Mouse (Mus musculus) intestine, embryonic 14.5 days (tissue): ENCODE measurements at regions not wholly inside any gene's neighbourhood (a gene's known extent, or its start where the extent isn't known, plus 50 kb on each side); places are given as distances from the start of the nearest gene placed in this dataset.
A peak's percentile ranks its signal among the peaks of the same experiment; 100 is the strongest.

Experiments
- ATAC-seq: fragments of 200-750 bp; cut with Nextera tagmentation; replicated peaks from 2 replicates; pipeline ENCODE4 v1.8.0; 2017; ENCODE audit warnings: low read depth, moderate number of reproducible peaks, moderate TSS enrichment, moderate library complexity; ENCODE audit not compliant: low FRiP score, low TSS enrichment
- DNase-seq: peaks from one replicate; pipeline ENCODE4 v3.0.0-alpha.2; 2018; ENCODE audit warnings: low spot score
- H3K27ac ChIP-seq: fragments of 300-500 bp; sonication (generic); 2 replicates; pipeline ENCODE4 v1.5.1; 2014; ENCODE audit warnings: low read depth, mild to moderate bottlenecking, control low read depth
- H3K27me3 ChIP-seq: fragments of 300-500 bp; sonication (generic); replicated peaks from 2 replicates; pipeline ENCODE4 v1.6.1; 2014; ENCODE audit warnings: low read length, control low read depth; ENCODE audit not compliant: control insufficient read depth, insufficient read depth
- H3K36me3 ChIP-seq: fragments of 300-500 bp; sonication (generic); 2 replicates; pipeline ENCODE4 v1.6.1; 2014; ENCODE audit warnings: low read length, control low read depth; ENCODE audit not compliant: control insufficient read depth, insufficient read depth
- H3K4me1 ChIP-seq: fragments of 300-500 bp; sonication (generic); replicated peaks from 2 replicates; pipeline ENCODE4 v1.6.1; 2014; ENCODE audit warnings: low read length, control low read depth, mixed read lengths; ENCODE audit not compliant: control insufficient read depth, insufficient read depth
- H3K4me2 ChIP-seq: fragments of 300-500 bp; sonication (generic); 2 replicates; pipeline ENCODE4 v1.6.1; 2014; ENCODE audit warnings: low read length
- H3K4me3 ChIP-seq: fragments of 300-500 bp; sonication (generic); 2 replicates; pipeline ENCODE4 v1.5.1; 2014; ENCODE audit warnings: low read depth, low read length, control low read depth, mixed read lengths
- H3K9ac ChIP-seq: fragments of 300-500 bp; sonication (generic); 2 replicates; pipeline ENCODE4 v1.6.1; 2014; ENCODE audit warnings: mild to moderate bottlenecking, low read length
- H3K9me3 ChIP-seq: fragments of 300-500 bp; sonication (generic); 2 replicates; pipeline ENCODE4 v1.6.1; 2016; ENCODE audit warnings: low read length, control low read depth; ENCODE audit not compliant: control insufficient read depth
- WGBS: fragments of 180-500 bp; shearing (Covaris S2); extraction: QIAGEN DNeasy Blood & Tissue Kit; methylation state at CpG from one replicate; pipeline ENCODE4 v1.1.7; 2014; 5-methylcytosine and 5-hydroxymethylcytosine counted together

DNA sequence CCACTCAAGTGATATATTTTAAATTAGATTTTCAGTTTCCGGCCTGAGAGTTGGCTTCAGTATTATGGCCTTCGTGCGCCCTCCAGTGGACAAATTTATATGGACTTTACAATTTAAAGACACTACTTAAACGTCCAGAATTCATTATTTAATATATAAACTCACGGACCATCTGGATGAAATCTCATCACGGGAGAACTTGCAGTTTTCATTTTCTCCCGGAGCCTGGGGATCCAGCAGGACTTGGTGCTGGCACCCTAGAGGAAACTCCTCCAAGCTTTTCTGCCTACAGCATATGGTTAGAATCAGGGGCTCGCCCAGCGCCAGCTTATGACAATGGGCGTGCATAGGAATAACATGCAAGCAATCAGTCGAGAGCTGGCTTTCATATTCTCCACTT lies 152.0 kb downstream of the Alx1 start:
- DNase-seq (peak; percentile 66), ATAC-seq (no peak)
- WGBS, result 32% methylated on average over 11 of the region's 11 CpGs
- Histone ChIP-seq H3K4me3 (no peak overlapping the region), H3K27me3 (no peaks in the 10 kb centered on the region), H3K4me2 (peak overlapping the region; percentile 18; the same call in 1 of the 2 replicates), H3K36me3 (no peaks in the 10 kb centered on the region), H3K9me3 (no peaks in the 10 kb centered on the region), H3K9ac (no peak overlapping the region), H3K4me1 (no peaks in the 10 kb centered on the region), H3K27ac (no peak overlapping the region)

DNA sequence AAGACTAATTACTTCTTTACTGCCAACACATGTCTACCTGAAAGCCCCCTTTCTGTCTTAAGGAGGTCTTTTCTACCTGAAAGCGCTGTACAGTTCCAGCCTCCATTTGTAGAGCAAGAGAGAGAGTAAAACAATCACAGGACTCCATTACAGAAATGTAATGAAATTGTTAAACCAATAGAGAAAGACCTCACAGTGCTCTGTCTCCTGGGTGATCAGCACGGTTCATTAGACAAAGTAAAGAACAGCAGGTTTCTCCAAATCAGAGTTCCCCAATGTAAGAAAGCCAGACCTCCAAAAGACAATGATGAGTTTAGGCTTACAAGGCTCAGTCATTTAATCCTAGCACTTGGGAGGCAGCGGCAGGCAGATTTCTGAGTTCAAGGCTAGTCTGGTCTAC lies 153.1 kb downstream of the Alx1 start:
- Histone ChIP-seq H3K4me3 (no peak overlapping the region), H3K4me1 (no peaks in the 10 kb centered on the region), H3K4me2 (no peak overlapping the region), H3K9me3 (no peaks in the 10 kb centered on the region), H3K27ac (no peak overlapping the region), H3K9ac (no peak overlapping the region), H3K36me3 (no peaks in the 10 kb centered on the region), H3K27me3 (no peaks in the 10 kb centered on the region)
- 79% methylated on average over 3 of the region's 3 CpGs for WGBS
- ATAC-seq (no peak), DNase-seq (no peak)

DNA sequence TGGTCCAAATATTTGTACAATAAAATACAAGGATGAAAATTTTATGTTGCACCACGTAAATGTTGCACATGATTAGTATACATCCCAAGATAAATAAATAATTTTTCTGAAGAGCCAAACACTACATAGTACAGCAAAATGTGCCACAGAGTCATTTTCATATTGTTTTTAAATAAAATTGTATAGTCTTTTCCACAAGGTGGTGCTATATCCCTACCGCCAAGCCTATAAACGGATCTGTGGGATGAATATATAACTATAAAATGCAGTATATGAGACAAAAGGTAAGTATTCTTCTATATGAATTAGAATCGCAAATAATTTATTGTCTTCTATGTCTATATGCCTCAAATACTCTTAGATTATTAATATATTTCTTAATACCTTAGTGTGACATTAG lies 163.1 kb downstream of the Alx1 start:
- DNase-seq (no peak), ATAC-seq (no peak)
- H3K9me3 ChIP-seq, result no peaks in the 10 kb centered on the region
- WGBS, result 22% methylated on average over 4 of the region's 4 CpGs
- H3K4me1 ChIP-seq, result no peaks in the 10 kb centered on the region
- no peak overlapping the region for H3K4me3 ChIP-seq
- no peaks in the 10 kb centered on the region for H3K27me3 ChIP-seq
- no peak overlapping the region for H3K9ac ChIP-seq
- no peak overlapping the region for H3K4me2 ChIP-seq
- H3K27ac ChIP-seq, result no peak overlapping the region
- H3K36me3 ChIP-seq, result no peaks in the 10 kb centered on the region

DNA sequence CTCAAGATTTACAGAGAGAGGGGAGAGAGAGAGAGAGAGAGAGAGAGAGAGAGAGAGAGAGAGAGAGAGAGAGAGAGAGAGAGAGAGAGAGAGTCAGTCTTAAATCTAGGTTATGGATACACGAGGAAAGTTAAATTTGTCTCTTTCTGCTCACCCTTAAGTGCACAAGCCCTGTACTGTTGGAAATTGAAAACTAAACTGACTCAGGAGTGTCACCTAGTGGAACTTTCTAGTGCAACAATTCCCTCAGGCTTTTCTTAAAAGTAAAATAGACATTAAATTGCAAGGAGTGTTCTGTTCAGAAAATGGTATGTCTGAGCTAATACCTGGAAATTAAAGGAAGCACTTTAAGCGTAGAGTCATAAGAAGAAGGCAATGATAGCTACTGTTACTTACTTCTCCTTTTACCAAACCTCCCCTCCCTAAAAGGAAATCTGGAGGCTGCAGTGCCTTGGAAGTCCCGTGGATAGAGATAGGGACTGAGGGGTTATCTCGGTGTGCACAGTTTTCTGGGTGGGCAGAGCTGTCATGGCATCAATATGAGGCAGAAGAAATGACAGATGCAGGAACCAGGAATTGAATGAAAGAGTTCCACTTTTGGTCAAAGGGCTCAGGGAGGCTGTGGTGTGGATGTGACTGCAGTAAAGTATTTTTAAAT lies 193.3 kb downstream of the Alx1 start:
- Histone ChIP-seq H3K9ac (no peak overlapping the region), H3K36me3 (no peaks in the 10 kb centered on the region), H3K27me3 (no peaks in the 10 kb centered on the region), H3K9me3 (no peaks in the 10 kb centered on the region), H3K4me2 (no peak overlapping the region), H3K4me3 (no peak overlapping the region), H3K27ac (no peak overlapping the region), H3K4me1 (no peaks in the 10 kb centered on the region)
- DNase-seq (no peak), ATAC-seq (no peak)
- 49% methylated on average over 4 of the region's 4 CpGs for WGBS

DNA sequence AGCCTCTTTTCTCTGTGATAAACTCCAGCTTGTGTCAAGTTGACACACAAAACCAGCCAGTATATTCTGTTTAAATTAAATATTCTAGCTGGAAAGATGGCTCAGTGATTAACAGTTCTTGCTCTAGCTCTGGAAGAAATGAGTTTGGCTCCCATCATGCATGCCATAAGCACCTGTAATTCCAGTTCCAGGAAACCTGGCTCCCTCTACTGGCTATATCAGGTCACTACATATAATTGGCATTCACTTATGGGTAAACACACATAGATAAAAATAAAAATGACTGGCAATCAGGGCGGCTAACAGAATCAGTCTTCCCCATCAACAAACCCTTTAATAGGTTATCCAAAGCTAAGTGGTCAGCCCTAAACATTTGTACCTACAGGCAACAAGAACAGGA lies 194.2 kb downstream of the Alx1 start:
- WGBS, result 45% methylated on average over 1 of the region's 1 CpGs
- Histone ChIP-seq H3K27ac (no peak overlapping the region), H3K4me2 (no peak overlapping the region), H3K9ac (no peak overlapping the region), H3K27me3 (no peaks in the 10 kb centered on the region), H3K9me3 (no peaks in the 10 kb centered on the region), H3K4me3 (no peak overlapping the region), H3K4me1 (no peaks in the 10 kb centered on the region), H3K36me3 (no peaks in the 10 kb centered on the region)
- no peak for DNase-seq
- no peak for ATAC-seq

DNA sequence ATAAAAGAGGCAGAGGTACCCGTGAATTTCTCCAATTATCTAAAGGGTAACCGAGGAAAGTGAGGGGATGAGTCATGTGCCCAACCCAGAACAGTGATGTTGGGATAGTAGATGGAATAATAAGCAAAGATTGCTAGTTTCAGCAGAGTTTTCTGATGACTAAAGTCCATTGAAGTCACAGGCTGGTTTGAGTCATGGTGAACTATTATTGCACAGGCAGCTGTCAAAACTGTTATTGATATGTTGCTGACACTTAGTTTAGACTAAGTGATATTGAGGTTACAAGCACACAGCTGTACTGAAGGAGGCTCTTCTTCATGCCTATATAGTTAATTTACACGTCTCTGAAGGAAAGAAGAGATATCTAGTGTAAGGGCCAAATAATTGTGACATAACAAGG lies 200.4 kb downstream of the Alx1 start:
- H3K27me3 ChIP-seq, result no peaks in the 10 kb centered on the region
- H3K9ac ChIP-seq, result no peak overlapping the region
- no peaks in the 10 kb centered on the region for H3K36me3 ChIP-seq
- no peaks in the 10 kb centered on the region for H3K4me1 ChIP-seq
- no peak overlapping the region for H3K4me2 ChIP-seq
- WGBS, result 67% methylated on average over 3 of the region's 3 CpGs
- no peak for DNase-seq
- no peak for ATAC-seq
- no peaks in the 10 kb centered on the region for H3K9me3 ChIP-seq
- no peak overlapping the region for H3K4me3 ChIP-seq
- H3K27ac ChIP-seq, result no peak overlapping the region

DNA sequence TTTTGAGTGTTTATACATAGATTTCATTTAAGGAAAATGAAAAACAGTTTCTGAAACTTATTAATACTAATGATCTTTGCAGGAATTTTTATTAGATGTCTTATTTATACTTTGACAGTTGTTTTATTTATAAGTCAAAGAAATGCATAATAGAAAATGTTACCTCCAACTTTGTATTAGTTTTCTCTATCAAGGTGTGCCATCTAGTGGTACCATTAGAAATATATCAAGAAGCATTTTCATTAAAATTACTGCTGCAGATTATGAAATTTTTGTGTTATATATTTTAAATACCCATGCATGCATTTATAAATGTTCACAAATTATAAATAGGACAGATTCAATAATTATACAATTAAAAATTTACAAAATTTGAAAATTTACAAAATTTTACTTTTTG lies 206.6 kb downstream of the Alx1 start:
- ATAC-seq, result no peak

DNA sequence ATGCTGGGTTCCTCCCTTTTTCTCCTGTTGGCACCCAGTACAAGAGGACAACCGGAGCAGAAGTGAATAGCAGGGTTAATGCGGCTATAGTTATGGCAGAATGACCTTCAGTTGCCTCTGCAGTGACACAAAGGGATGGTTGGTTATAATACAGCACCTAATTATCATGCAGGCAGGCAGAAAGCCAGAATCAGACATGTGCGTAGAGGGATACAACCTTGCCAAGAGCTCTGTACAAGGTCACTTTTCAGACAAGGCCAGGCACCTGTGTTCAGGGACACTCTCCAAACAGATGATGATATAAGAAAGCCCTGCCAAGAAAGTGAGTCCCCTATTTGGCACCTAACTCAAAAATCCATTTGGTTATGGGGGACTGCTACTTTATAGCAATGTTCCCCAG lies 228.6 kb downstream of the Alx1 start:
- Histone ChIP-seq H3K9me3 (no peaks in the 10 kb centered on the region), H3K9ac (no peak overlapping the region), H3K27ac (no peak overlapping the region), H3K4me2 (no peak overlapping the region), H3K4me3 (no peak overlapping the region), H3K4me1 (no peaks in the 10 kb centered on the region), H3K36me3 (no peaks in the 10 kb centered on the region), H3K27me3 (no peaks in the 10 kb centered on the region)
- ATAC-seq, result no peak
- DNase-seq, result no peak
- WGBS, result 89% methylated on average over 3 of the region's 3 CpGs

More for the DNA sequence above, 206.6 kb downstream of the Alx1 start:
- Histone ChIP-seq H3K9ac (no peak overlapping the region), H3K4me1 (no peaks in the 10 kb centered on the region), H3K9me3 (no peaks in the 10 kb centered on the region), H3K27me3 (no peaks in the 10 kb centered on the region), H3K4me3 (no peak overlapping the region), H3K27ac (no peak overlapping the region), H3K4me2 (no peak overlapping the region), H3K36me3 (no peaks in the 10 kb centered on the region)
- DNase-seq, result no peak

DNA sequence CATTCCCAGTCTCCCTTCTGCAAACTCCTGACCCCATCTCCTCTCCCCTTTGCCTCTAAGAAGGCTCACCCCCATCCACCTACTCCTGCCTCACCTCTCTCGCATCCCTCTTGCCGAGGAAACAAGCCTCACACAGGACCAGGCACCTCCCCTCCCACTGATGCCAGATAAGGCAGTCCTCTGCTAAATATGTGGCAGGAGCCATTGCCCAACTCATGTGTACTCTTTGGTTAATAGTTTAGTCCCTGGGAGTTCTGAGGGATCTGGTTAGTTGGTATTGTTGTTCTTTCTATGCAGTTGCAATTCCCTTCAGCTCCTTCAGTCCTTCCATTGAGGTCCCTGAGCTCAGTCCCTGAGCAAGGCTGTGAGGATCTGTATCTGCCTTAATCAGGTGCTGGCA lies 250.8 kb downstream of the Alx1 start:
- Histone ChIP-seq H3K27ac (no peak overlapping the region), H3K9me3 (no peaks in the 10 kb centered on the region), H3K27me3 (no peaks in the 10 kb centered on the region), H3K4me3 (no peak overlapping the region), H3K36me3 (no peaks in the 10 kb centered on the region), H3K9ac (no peak overlapping the region), H3K4me1 (no peaks in the 10 kb centered on the region), H3K4me2 (no peak overlapping the region)
- DNase-seq (no peak), ATAC-seq (no peak)
- WGBS, result 75% methylated on average over 2 of the region's 2 CpGs
